Mouse (Mus musculus): ENCODE data around the gene Dkk3. TPM values are rescaled to one million over a fixed set of nuclear protein-coding genes. Genes with fewer than 3 reads are reported as not detected.

Gene Dkk3
- polyA plus RNA-seq, 1 experiment: 0.28 TPM

- H3K27me3 ChIP-seq (ENCODE audit: control insufficient read depth, insufficient read depth, low read length): no peaks in the 10 kb centered on the region
- no peak overlapping the region for H3K27ac ChIP-seq (ENCODE audit: control insufficient read depth, insufficient read depth, low read depth, low read length)
- H3K4me3 ChIP-seq (ENCODE audit: control insufficient read depth, low read depth, low read length): no peak overlapping the region
- H3K4me1 ChIP-seq (ENCODE audit: control insufficient read depth, insufficient read depth, low read length): no peaks in the 10 kb centered on the region
- no peaks in the 10 kb centered on the region for H3K36me3 ChIP-seq (ENCODE audit: control insufficient read depth, insufficient read depth, low read length)
- no peak for TF ChIP-seq CTCF (IDR thresholded peaks at IDR 0.05; ENCODE audit: control insufficient read depth, insufficient read depth, insufficient replicate concordance, low read depth, low read length)
- no peak for TF ChIP-seq POLR2A (IDR thresholded peaks at IDR 0.05; ENCODE audit: control insufficient read depth, low read depth, low read length)
These were observed 28.2 kb downstream of the Dkk3 start for GRCm38 (mm10) chr7:112130660-112131059.

GRCm38 (mm10) chr7:112129851-112130250 lies 29.0 kb downstream of the Dkk3 start:
- Histone ChIP-seq H3K4me1 (ENCODE audit: control insufficient read depth, insufficient read depth, low read length) (no peaks in the 10 kb centered on the region), H3K27me3 (ENCODE audit: control insufficient read depth, insufficient read depth, low read length) (no peaks in the 10 kb centered on the region), H3K4me3 (ENCODE audit: control insufficient read depth, low read depth, low read length) (no peak overlapping the region), H3K36me3 (ENCODE audit: control insufficient read depth, insufficient read depth, low read length) (no peaks in the 10 kb centered on the region), H3K27ac (ENCODE audit: control insufficient read depth, insufficient read depth, low read depth, low read length) (no peak overlapping the region)
- TF ChIP-seq POLR2A (IDR thresholded peaks at IDR 0.05; ENCODE audit: control insufficient read depth, low read depth, low read length) (no peak), CTCF (IDR thresholded peaks at IDR 0.05; ENCODE audit: control insufficient read depth, insufficient read depth, insufficient replicate concordance, low read depth, low read length) (no peak)

- H3K27ac ChIP-seq (ENCODE audit: control insufficient read depth, insufficient read depth, low read depth, low read length): no peak overlapping the region
- no peak overlapping the region for H3K4me3 ChIP-seq (ENCODE audit: control insufficient read depth, low read depth, low read length)
These were observed 30.0 kb downstream of the Dkk3 start for GRCm38 (mm10) chr7:112128810-112129209.

GRCm38 (mm10) chr7:112127954-112128353 lies 30.9 kb downstream of the Dkk3 start:
- Histone ChIP-seq H3K4me1 (ENCODE audit: control insufficient read depth, insufficient read depth, low read length) (no peaks in the 10 kb centered on the region), H3K27ac (ENCODE audit: control insufficient read depth, insufficient read depth, low read depth, low read length) (no peak overlapping the region), H3K4me3 (ENCODE audit: control insufficient read depth, low read depth, low read length) (no peak overlapping the region), H3K36me3 (ENCODE audit: control insufficient read depth, insufficient read depth, low read length) (no peaks in the 10 kb centered on the region), H3K27me3 (ENCODE audit: control insufficient read depth, insufficient read depth, low read length) (no peaks in the 10 kb centered on the region)
- no peak for TF ChIP-seq CTCF (IDR thresholded peaks at IDR 0.05; ENCODE audit: control insufficient read depth, insufficient read depth, insufficient replicate concordance, low read depth, low read length)

More at GRCm38 (mm10) chr7:112128810-112129209, 30.0 kb downstream of the Dkk3 start:
- no peaks in the 10 kb centered on the region for H3K36me3 ChIP-seq (ENCODE audit: control insufficient read depth, insufficient read depth, low read length)
- TF ChIP-seq CTCF (IDR thresholded peaks at IDR 0.05; ENCODE audit: control insufficient read depth, insufficient read depth, insufficient replicate concordance, low read depth, low read length) (no peak), POLR2A (IDR thresholded peaks at IDR 0.05; ENCODE audit: control insufficient read depth, low read depth, low read length) (no peak)
- no peaks in the 10 kb centered on the region for H3K4me1 ChIP-seq (ENCODE audit: control insufficient read depth, insufficient read depth, low read length)
- no peaks in the 10 kb centered on the region for H3K27me3 ChIP-seq (ENCODE audit: control insufficient read depth, insufficient read depth, low read length)

GRCm38 (mm10) chr7:112127085-112127637 lies 31.7 kb downstream of the Dkk3 start:
- TF ChIP-seq POLR2A (IDR thresholded peaks at IDR 0.05; ENCODE audit: control insufficient read depth, low read depth, low read length) (no peak), CTCF (IDR thresholded peaks at IDR 0.05; ENCODE audit: control insufficient read depth, insufficient read depth, insufficient replicate concordance, low read depth, low read length) (no peak)
- no peak overlapping the region for H3K4me3 ChIP-seq (ENCODE audit: control insufficient read depth, low read depth, low read length)
- H3K4me1 ChIP-seq (ENCODE audit: control insufficient read depth, insufficient read depth, low read length): peaks cover 2% of the 10 kb centered on the region; the same call in 1 of the 2 replicates
- H3K36me3 ChIP-seq (ENCODE audit: control insufficient read depth, insufficient read depth, low read length): no peaks in the 10 kb centered on the region
- no peak overlapping the region for H3K27ac ChIP-seq (ENCODE audit: control insufficient read depth, insufficient read depth, low read depth, low read length)
- H3K27me3 ChIP-seq (ENCODE audit: control insufficient read depth, insufficient read depth, low read length): no peaks in the 10 kb centered on the region

GRCm38 (mm10) chr7:112125625-112126260 lies 33.1 kb downstream of the Dkk3 start:
- Histone ChIP-seq H3K36me3 (ENCODE audit: control insufficient read depth, insufficient read depth, low read length) (no peaks in the 10 kb centered on the region), H3K27ac (ENCODE audit: control insufficient read depth, insufficient read depth, low read depth, low read length) (no peak overlapping the region), H3K4me3 (ENCODE audit: control insufficient read depth, low read depth, low read length) (no peak overlapping the region), H3K4me1 (ENCODE audit: control insufficient read depth, insufficient read depth, low read length) (peaks cover 2% of the 10 kb centered on the region; the same call in 1 of the 2 replicates), H3K27me3 (ENCODE audit: control insufficient read depth, insufficient read depth, low read length) (no peaks in the 10 kb centered on the region)
- TF ChIP-seq CTCF (IDR thresholded peaks at IDR 0.05; ENCODE audit: control insufficient read depth, insufficient read depth, insufficient replicate concordance, low read depth, low read length) (no peak), POLR2A (IDR thresholded peaks at IDR 0.05; ENCODE audit: control insufficient read depth, low read depth, low read length) (no peak)

- TF ChIP-seq POLR2A (IDR thresholded peaks at IDR 0.05; ENCODE audit: control insufficient read depth, low read depth, low read length) (no peak), CTCF (IDR thresholded peaks at IDR 0.05; ENCODE audit: control insufficient read depth, insufficient read depth, insufficient replicate concordance, low read depth, low read length) (no peak)
- Histone ChIP-seq H3K27ac (ENCODE audit: control insufficient read depth, insufficient read depth, low read depth, low read length) (no peak overlapping the region), H3K36me3 (ENCODE audit: control insufficient read depth, insufficient read depth, low read length) (no peaks in the 10 kb centered on the region), H3K27me3 (ENCODE audit: control insufficient read depth, insufficient read depth, low read length) (no peaks in the 10 kb centered on the region), H3K4me1 (ENCODE audit: control insufficient read depth, insufficient read depth, low read length) (peaks cover 2% of the 10 kb centered on the region), H3K4me3 (ENCODE audit: control insufficient read depth, low read depth, low read length) (no peak overlapping the region)
These were observed 35.2 kb downstream of the Dkk3 start for GRCm38 (mm10) chr7:112123612-112124011.

Measured in testis, adult 2 months (tissue).